Comparison of ENCODE assay signal across 10 mouse cellular contexts in genomic region chr10:108583694-108584093, GRCm38 (mm10).
DNase-seq lines count a peak whose midpoint lies in the region; ATAC-seq lines count a peak whose summit lies in the region.
"Had no signal": no experiment of that assay in that cellular context is flagged by ENCODE, and none has a peak within 500 bp of the region (broad histone marks: within the 10 kb centered on the region; RNA-seq: fewer than 3 reads in every experiment).

No protein-coding gene starts in this region.

- H3K27ac ChIP-seq in midbrain, embryonic 12.5 days (replicated peaks): no peak overlapping the region
- no peak overlapping the region for H3K27ac ChIP-seq in midbrain, embryonic 11.5 days (ENCODE audit: low read depth, low read length)
- no peak overlapping the region for H3K27ac ChIP-seq in forebrain, embryonic 15.5 days (replicated peaks)
- H3K27ac ChIP-seq in midbrain, embryonic 14.5 days (replicated peaks; ENCODE audit: low read depth, low read length): no peak overlapping the region
- H3K27ac ChIP-seq: macrophage had no signal

- no peaks in the 10 kb centered on the region for H3K36me3 ChIP-seq in midbrain, embryonic 12.5 days
- H3K36me3 ChIP-seq in midbrain, embryonic 11.5 days (ENCODE audit: control insufficient read depth, insufficient read depth, low read length): no peaks in the 10 kb centered on the region
- no peaks in the 10 kb centered on the region for H3K36me3 ChIP-seq in forebrain, embryonic 15.5 days
- H3K36me3 ChIP-seq in midbrain, embryonic 14.5 days (ENCODE audit: control insufficient read depth, insufficient read depth, low read length): no peaks in the 10 kb centered on the region

- ATAC-seq in midbrain, embryonic 12.5 days (ENCODE audit: low FRiP score, low read depth): no peak
- no peak; the same call in 1 of the 2 replicates for ATAC-seq in midbrain, embryonic 11.5 days (ENCODE audit: low FRiP score)
- ATAC-seq in forebrain, embryonic 15.5 days (replicated peaks): no peak
- no peak for ATAC-seq in midbrain, embryonic 14.5 days (ENCODE audit: low FRiP score, low TSS enrichment)

- no peaks in the 10 kb centered on the region for H3K27me3 ChIP-seq in midbrain, embryonic 12.5 days
- H3K27me3 ChIP-seq in midbrain, embryonic 11.5 days (ENCODE audit: control insufficient read depth, insufficient read depth, low read length): no peaks in the 10 kb centered on the region
- no peaks in the 10 kb centered on the region for H3K27me3 ChIP-seq in forebrain, embryonic 15.5 days
- no peaks in the 10 kb centered on the region for H3K27me3 ChIP-seq in midbrain, embryonic 14.5 days (ENCODE audit: control insufficient read depth, insufficient read depth, low read length)

- peak overlapping the region; percentile 15; the same call in 1 of the 2 replicates for H3K4me2 ChIP-seq in midbrain, embryonic 12.5 days (replicated peaks)
- no peak overlapping the region for H3K4me2 ChIP-seq in midbrain, embryonic 11.5 days
- peak overlapping the region; percentile 19 for H3K4me2 ChIP-seq in forebrain, embryonic 15.5 days (replicated peaks)
- H3K4me2 ChIP-seq in midbrain, embryonic 14.5 days (ENCODE audit: low read length): no peak overlapping the region

- no peak for DNase-seq in midbrain, embryonic 11.5 days (ENCODE audit: low spot score, missing footprints)
- DNase-seq in embryo, embryonic 9.5 days (ENCODE audit: extremely low spot score): peak; percentile 20
- peak; percentile 35 for DNase-seq in midbrain, embryonic 14.5 days
- DNase-seq in lung, adult 18-20 months: no peak
- no peak for DNase-seq in spleen, postnatal 4 days (ENCODE audit: low spot score in 2 of 2)
- no peak for DNase-seq in kidney, postnatal 4 days
- DNase-seq: kidney, adult 2 months had no signal

- 25% methylated on average over 11 of the region's 11 CpGs for WGBS in midbrain, embryonic 12.5 days
- 30% methylated on average over 11 of the region's 11 CpGs for WGBS in midbrain, embryonic 11.5 days
- WGBS in forebrain, embryonic 15.5 days: 15% methylated on average over 11 of the region's 11 CpGs
- 26% methylated on average over 11 of the region's 11 CpGs for WGBS in midbrain, embryonic 14.5 days

- H3K4me1 ChIP-seq in midbrain, embryonic 12.5 days: peaks cover 15% of the 10 kb centered on the region
- H3K4me1 ChIP-seq in midbrain, embryonic 11.5 days (ENCODE audit: control insufficient read depth, insufficient read depth, low read length): peaks cover 5% of the 10 kb centered on the region; the same call in 1 of the 2 replicates
- peaks cover 21% of the 10 kb centered on the region for H3K4me1 ChIP-seq in forebrain, embryonic 15.5 days
- H3K4me1 ChIP-seq in midbrain, embryonic 14.5 days (ENCODE audit: control insufficient read depth, insufficient read depth, low read length): 0 out of 2 replicates have a peak, but pooled peaks cover 4% of the 10 kb centered on the region

- no peak overlapping the region for H3K9ac ChIP-seq in midbrain, embryonic 12.5 days (replicated peaks)
- H3K9ac ChIP-seq in midbrain, embryonic 11.5 days (ENCODE audit: low read length): no peak overlapping the region
- H3K9ac ChIP-seq in forebrain, embryonic 15.5 days (replicated peaks): no peak overlapping the region; the same call in 1 of the 2 replicates
- no peak overlapping the region for H3K9ac ChIP-seq in midbrain, embryonic 14.5 days (replicated peaks; ENCODE audit: low read length)

- no peaks in the 10 kb centered on the region for H3K9me3 ChIP-seq in midbrain, embryonic 12.5 days
- H3K9me3 ChIP-seq in midbrain, embryonic 11.5 days (ENCODE audit: control insufficient read depth, low read length): no peaks in the 10 kb centered on the region
- H3K9me3 ChIP-seq in forebrain, embryonic 15.5 days: no peaks in the 10 kb centered on the region
- H3K9me3 ChIP-seq in midbrain, embryonic 14.5 days (ENCODE audit: control insufficient read depth, low read length): no peaks in the 10 kb centered on the region

- no peak overlapping the region for H3K4me3 ChIP-seq in midbrain, embryonic 12.5 days
- no peak overlapping the region for H3K4me3 ChIP-seq in midbrain, embryonic 11.5 days (ENCODE audit: low read depth, low read length)
- no peak overlapping the region for H3K4me3 ChIP-seq in forebrain, embryonic 15.5 days
- no peak overlapping the region for H3K4me3 ChIP-seq in midbrain, embryonic 14.5 days (replicated peaks; ENCODE audit: low read depth, low read length)

Comparison
In these comparisons a context has a peak if more than half of its experiments do, and no peak if none do; other contexts are left out.
1. H3K4me2 ChIP-seq: peak in midbrain, embryonic 12.5 days (single experiment) and forebrain, embryonic 15.5 days (single experiment); none in midbrain, embryonic 11.5 days (single experiment) and midbrain, embryonic 14.5 days (single experiment).
2. DNase-seq: peak in embryo, embryonic 9.5 days (single experiment) and midbrain, embryonic 14.5 days (single experiment); none in midbrain, embryonic 11.5 days (single experiment), lung, adult 18-20 months (0 of 2), spleen, postnatal 4 days (0 of 2) and kidney, postnatal 4 days (0 of 2).